In genomic region chr7:19269721-19270441, GRCm38 (mm10) we compare ENCODE assay signal across 8 mouse cellular contexts. TPM values are rescaled to one million over a fixed set of nuclear protein-coding genes. Genes with fewer than 3 reads are reported as not detected.
A peak's percentile ranks its signal among the peaks of the same experiment; 100 is the strongest.
DNase-seq lines count a peak whose midpoint lies in the region; ATAC-seq and TF ChIP-seq lines count a peak whose summit lies in the region.

No protein-coding gene starts in this region.

- H3K27ac ChIP-seq in forebrain, embryonic 10.5 days: peak overlapping the region; percentile 94
- peak overlapping the region; percentile 81 for H3K27ac ChIP-seq in limb, embryonic 12.5 days
- H3K27ac ChIP-seq in midbrain, embryonic 13.5 days: peak overlapping the region; percentile 19; the same call in 1 of the 2 replicates

- peak overlapping the region; percentile 90 for H3K9ac ChIP-seq in limb, embryonic 12.5 days (replicated peaks)
- peak overlapping the region; percentile 96 for H3K9ac ChIP-seq in midbrain, embryonic 13.5 days (replicated peaks)

- peak overlapping the region; percentile 74 for H3K4me3 ChIP-seq in C2C12 (ENCODE audit: insufficient read depth, poor library complexity, severe bottlenecking)
- H3K4me3 ChIP-seq in forebrain, embryonic 10.5 days: peak overlapping the region; percentile 99
- H3K4me3 ChIP-seq in limb, embryonic 12.5 days (replicated peaks): peak overlapping the region; percentile 98
- H3K4me3 ChIP-seq in midbrain, embryonic 13.5 days (replicated peaks): peak overlapping the region; percentile 79

- no peak for TF ChIP-seq CTCF in C2C12 (IDR thresholded peaks at IDR 0.05; ENCODE audit: control insufficient read depth, insufficient read depth, insufficient read length)

- H3K4me2 ChIP-seq in limb, embryonic 12.5 days: peak overlapping the region; percentile 96
- peak overlapping the region; percentile 97 for H3K4me2 ChIP-seq in midbrain, embryonic 13.5 days (replicated peaks)

- H3K4me1 ChIP-seq in forebrain, embryonic 10.5 days: peaks cover 53% of the 10 kb centered on the region
- H3K4me1 ChIP-seq in limb, embryonic 12.5 days (replicated peaks): peaks cover 36% of the 10 kb centered on the region
- H3K4me1 ChIP-seq in midbrain, embryonic 13.5 days (replicated peaks): peaks cover 28% of the 10 kb centered on the region

- peaks cover 42% of the 10 kb centered on the region for H3K79me3 ChIP-seq in C2C12 (ENCODE audit: low read depth)

- peak overlapping the region; percentile 78 for H3ac ChIP-seq in C2C12 (ENCODE audit: control insufficient read depth, insufficient read length, low read depth)

- peaks cover 13% of the 10 kb centered on the region for H3K36me3 ChIP-seq in C2C12 (ENCODE audit: control insufficient read depth, insufficient read depth)
- H3K36me3 ChIP-seq in forebrain, embryonic 10.5 days (replicated peaks): peaks cover 33% of the 10 kb centered on the region
- peaks cover 24% of the 10 kb centered on the region for H3K36me3 ChIP-seq in limb, embryonic 12.5 days
- no peaks in the 10 kb centered on the region for H3K36me3 ChIP-seq in midbrain, embryonic 13.5 days

- no peaks in the 10 kb centered on the region for H3K9me3 ChIP-seq in forebrain, embryonic 10.5 days
- no peaks in the 10 kb centered on the region for H3K9me3 ChIP-seq in limb, embryonic 12.5 days
- no peaks in the 10 kb centered on the region for H3K9me3 ChIP-seq in midbrain, embryonic 13.5 days

- WGBS in forebrain, embryonic 10.5 days: 2% methylated on average over 19 of the region's 19 CpGs
- WGBS in limb, embryonic 12.5 days: 2% methylated on average over 19 of the region's 19 CpGs
- WGBS in midbrain, embryonic 13.5 days: 2% methylated on average over 19 of the region's 19 CpGs

- peak; percentile 87 for DNase-seq in Muller cell, postnatal 12 days (ENCODE audit: inconsistent ontology term)
- peak; percentile 58 for DNase-seq in forebrain, embryonic 10.5 days (ENCODE audit: extremely low spot score, low spot score)
- DNase-seq in heart, postnatal 4 days: peak; percentile 86
- DNase-seq in thymus, postnatal 25 days: peak; percentile 30
- no peak for DNase-seq in layer of hippocampus, postnatal 25 days (ENCODE audit: extremely low spot score in 1 of 2, low spot score in 1 of 2)

- ATAC-seq in limb, embryonic 12.5 days (ENCODE audit: insufficient number of reproducible peaks, insufficient read depth, low FRiP score, low TSS enrichment, low read depth): no peak
- ATAC-seq in midbrain, embryonic 13.5 days: 0 out of 2 replicates have a peak, but pooled peaks have one; percentile 10

- no peaks in the 10 kb centered on the region for H3K27me3 ChIP-seq in C2C12 (ENCODE audit: control insufficient read depth, insufficient read depth, insufficient read length)
- H3K27me3 ChIP-seq in forebrain, embryonic 10.5 days (ENCODE audit: poor library complexity, severe bottlenecking): no peaks in the 10 kb centered on the region
- H3K27me3 ChIP-seq in limb, embryonic 12.5 days: no peaks in the 10 kb centered on the region
- H3K27me3 ChIP-seq in midbrain, embryonic 13.5 days: 0 out of 2 replicates have a peak, but pooled peaks cover 4% of the 10 kb centered on the region

- peaks cover 66% of the 10 kb centered on the region for H3K79me2 ChIP-seq in C2C12 (ENCODE audit: control insufficient read depth, insufficient read depth)

TF ChIP-seq in C2C12, 6 proteins besides CTCF, POLR2A, EP300 and RAD21:
- no peak for TF ChIP-seq USF1 (IDR thresholded peaks at IDR 0.05; ENCODE audit: low read depth)
- TF ChIP-seq FOSL1 (IDR thresholded peaks at IDR 0.05; ENCODE audit: insufficient read depth, low read length, poor library complexity, severe bottlenecking): no peak
- no peak for TF ChIP-seq MYOG (IDR thresholded peaks at IDR 0.05; ENCODE audit: control insufficient read depth, extremely low read depth, insufficient read length)
- no peak for TF ChIP-seq MYOD1 (IDR thresholded peaks at IDR 0.05; ENCODE audit: control insufficient read depth, insufficient read length, low read depth)
- TF ChIP-seq MAX (IDR thresholded peaks at IDR 0.05): no peak
- no peak for TF ChIP-seq CEBPB (IDR thresholded peaks at IDR 0.05; ENCODE audit: low read depth)

RNA-seq across cellular contexts. Expression of gene Vasp, which starts 1.7 kb away (rescaled TPM):
- polyA plus RNA-seq in C2C12 (2012; fragmentation: generic; extraction: Trizol): 145 TPM
- 47.4 and 56.9 TPM in 2 replicates for polyA plus RNA-seq in forebrain, embryonic 10.5 days (2016; fragmentation: Nextera tagmentation; extraction: Ambion mirVana)
- 100 to 1,000 TPM; 117 to 119 TPM for total RNA-seq in heart, postnatal 4 days (2021)
- 66.4 and 68.8 TPM in 2 replicates for polyA plus RNA-seq in limb, embryonic 12.5 days (2016; fragmentation: Nextera tagmentation; extraction: Ambion mirVana)
- 28.6 and 38.0 TPM in 2 replicates for polyA plus RNA-seq in midbrain, embryonic 13.5 days (2015; fragmentation: Nextera tagmentation; extraction: Ambion mirVana)
- 10 to 100 TPM; 15.2 to 16.3 TPM for total RNA-seq in layer of hippocampus, postnatal 25 days (2021)

RNA-seq across cellular contexts. Expression of gene Ppm1n, which starts 10.0 kb away (rescaled TPM):
- polyA plus RNA-seq in C2C12 (2012; fragmentation: generic; extraction: Trizol): 0.05 TPM
- polyA plus RNA-seq in forebrain, embryonic 10.5 days (2016; fragmentation: Nextera tagmentation; extraction: Ambion mirVana): 0.41 and 0.51 TPM in 2 replicates
- under 1 TPM in 1 of 2 experiments, not detected in 1; 0.26 TPM for total RNA-seq in heart, postnatal 4 days (2021)
- polyA plus RNA-seq in limb, embryonic 12.5 days (2016; fragmentation: Nextera tagmentation; extraction: Ambion mirVana): not detected in 2 replicates
- 0.34 and 0.88 TPM in 2 replicates for polyA plus RNA-seq in midbrain, embryonic 13.5 days (2015; fragmentation: Nextera tagmentation; extraction: Ambion mirVana)
- not detected for total RNA-seq in layer of hippocampus, postnatal 25 days (2021)

RNA-seq across cellular contexts. Expression of gene Rtn2, which starts 12.5 kb away (rescaled TPM):
- polyA plus RNA-seq in C2C12 (2012; fragmentation: generic; extraction: Trizol): 107 TPM
- 32.1 and 33.1 TPM in 2 replicates for polyA plus RNA-seq in forebrain, embryonic 10.5 days (2016; fragmentation: Nextera tagmentation; extraction: Ambion mirVana)
- total RNA-seq in heart, postnatal 4 days (2021): 10 to 100 TPM; 30.2 to 32.3 TPM
- polyA plus RNA-seq in limb, embryonic 12.5 days (2016; fragmentation: Nextera tagmentation; extraction: Ambion mirVana): 12.4 and 12.8 TPM in 2 replicates
- 97.4 and 102 TPM in 2 replicates for polyA plus RNA-seq in midbrain, embryonic 13.5 days (2015; fragmentation: Nextera tagmentation; extraction: Ambion mirVana)
- total RNA-seq in layer of hippocampus, postnatal 25 days (2021): 10 to 100 TPM; 85.9 to 96.3 TPM

RNA-seq across cellular contexts. Expression of gene Fosb, which starts 40.0 kb away (rescaled TPM):
- polyA plus RNA-seq in C2C12 (2012; fragmentation: generic; extraction: Trizol): 1.4 TPM
- 0.10 TPM in 1 of 2 replicates, not detected in the other for polyA plus RNA-seq in forebrain, embryonic 10.5 days (2016; fragmentation: Nextera tagmentation; extraction: Ambion mirVana)
- under 1 TPM; 0.52 to 0.86 TPM for total RNA-seq in heart, postnatal 4 days (2021)
- 0.18 and 0.20 TPM in 2 replicates for polyA plus RNA-seq in limb, embryonic 12.5 days (2016; fragmentation: Nextera tagmentation; extraction: Ambion mirVana)
- not detected in 2 replicates for polyA plus RNA-seq in midbrain, embryonic 13.5 days (2015; fragmentation: Nextera tagmentation; extraction: Ambion mirVana)
- total RNA-seq in layer of hippocampus, postnatal 25 days (2021): 1 to 10 TPM; 5.2 to 9.8 TPM

RNA-seq across cellular contexts. Expression of gene Opa3, which starts 41.7 kb away (rescaled TPM):
- polyA plus RNA-seq in C2C12 (2012; fragmentation: generic; extraction: Trizol): 27.5 TPM
- polyA plus RNA-seq in forebrain, embryonic 10.5 days (2016; fragmentation: Nextera tagmentation; extraction: Ambion mirVana): 50.7 and 51.4 TPM in 2 replicates
- total RNA-seq in heart, postnatal 4 days (2021): 10 to 100 TPM; 54.7 to 60.0 TPM
- 38.7 and 39.5 TPM in 2 replicates for polyA plus RNA-seq in limb, embryonic 12.5 days (2016; fragmentation: Nextera tagmentation; extraction: Ambion mirVana)
- polyA plus RNA-seq in midbrain, embryonic 13.5 days (2015; fragmentation: Nextera tagmentation; extraction: Ambion mirVana): 39.4 and 40.5 TPM in 2 replicates
- 10 to 100 TPM; 36.5 to 41.5 TPM for total RNA-seq in layer of hippocampus, postnatal 25 days (2021)

Comparison
In these comparisons a context has a peak if more than half of its experiments do, and no peak if none do; other contexts are left out.
1. DNase-seq: peak in Muller cell, postnatal 12 days (single experiment), forebrain, embryonic 10.5 days (single experiment), heart, postnatal 4 days (single experiment) and thymus, postnatal 25 days (single experiment); none in layer of hippocampus, postnatal 25 days (0 of 2).
2. H3K27ac ChIP-seq: peak in every context shown above with its lines; median percentile 94 in forebrain, embryonic 10.5 days; 81 in limb, embryonic 12.5 days; 19 in midbrain, embryonic 13.5 days.
3. Peak in every context shown above with its lines, with median percentiles within 50 percentile points of each other: H3K4me3 ChIP-seq.